Mouse (Mus musculus) lung, adult 2 months (tissue): ENCODE results near the gene Zbtb1.

Source experiments
- CTCF ChIP-seq: fragments of 200-500 bp; IDR thresholded peaks from 2 replicates; pipeline ENCODE4 v1.5.1; 2011; ENCODE audit warnings: mild to moderate bottlenecking, low read length, control low read depth; ENCODE audit not compliant: insufficient read depth
- POLR2A ChIP-seq: fragments of 200-500 bp; IDR thresholded peaks from 2 replicates; pipeline ENCODE4 v1.6.1; 2011; ENCODE audit warnings: low read depth, mild to moderate bottlenecking, control low read depth, low read length, borderline replicate concordance; ENCODE audit errors: extremely low read depth

DNA sequence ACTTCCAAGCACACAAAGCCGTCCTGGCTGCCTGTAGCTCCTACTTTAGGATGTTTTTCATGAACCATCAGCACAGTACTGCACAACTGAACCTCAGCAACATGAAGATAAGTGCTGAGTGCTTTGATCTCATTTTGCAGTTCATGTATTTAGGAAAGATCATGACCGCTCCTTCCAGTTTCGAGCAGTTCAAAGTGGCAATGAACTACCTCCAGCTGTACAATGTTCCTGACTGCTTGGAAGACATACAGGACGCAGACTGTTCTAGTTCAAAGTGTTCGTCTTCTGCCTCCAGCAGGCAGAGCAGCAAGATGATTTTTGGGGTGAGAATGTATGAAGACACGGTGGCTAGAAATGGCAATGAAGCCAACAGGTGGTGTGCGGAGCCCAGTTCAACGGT is 15.3 kb downstream of the Zbtb1 start:
- TF ChIP-seq CTCF: no peak
- no peak for TF ChIP-seq POLR2A
